Mouse (Mus musculus): ENCODE results near the gene Fbxw2. TPM values are rescaled to one million over a fixed set of nuclear protein-coding genes. Genes with fewer than 3 reads are reported as not detected.
"Not testable (repeated sequence)": the region's sequence is repeated elsewhere in the genome, so short reads cannot be mapped to it uniquely, and the experiment has no call there.

Fbxw2 gene
- polyA plus RNA-seq, 1 experiment from 2014 or later: 67.1 TPM

DNA sequence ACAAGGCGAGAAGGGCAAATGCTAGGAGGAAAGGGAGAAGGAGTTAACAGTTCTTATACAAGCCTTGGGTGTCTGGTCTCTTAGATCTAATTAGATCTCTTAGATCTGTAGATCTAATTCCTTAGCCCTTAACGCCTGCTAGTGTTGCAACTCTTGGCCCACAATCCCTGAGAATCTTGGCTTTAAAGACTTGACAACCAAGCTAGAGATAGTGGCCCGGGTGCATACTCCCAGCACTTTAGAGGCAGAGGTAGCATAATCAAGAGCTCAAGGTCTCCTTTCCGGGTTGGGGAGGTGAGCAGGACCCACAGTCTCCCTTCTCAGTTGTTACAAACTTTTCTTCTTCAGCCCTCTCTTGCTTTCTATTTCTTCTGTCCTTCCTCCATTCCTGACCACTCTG is 1.5 kb upstream of the Fbxw2 start:
- H3K4me1 ChIP-seq (ENCODE audit: control insufficient read depth, insufficient read depth, low read length): peaks cover 4% of the 10 kb centered on the region; the same call in 1 of the 2 replicates
- H3K9me3 ChIP-seq (ENCODE audit: control insufficient read depth, low read length): no peaks in the 10 kb centered on the region
- H3K9ac ChIP-seq (ENCODE audit: low read length): no peak overlapping the region
- H3K4me3 ChIP-seq (ENCODE audit: low read depth, low read length): no peak overlapping the region
- 85% methylated on average over 4 of the region's 4 CpGs for WGBS
- DNase-seq (ENCODE audit: low spot score) (no peak), ATAC-seq (ENCODE audit: insufficient number of reproducible peaks, low FRiP score, low TSS enrichment, low read depth) (no peak)
- H3K27ac ChIP-seq (replicated peaks; ENCODE audit: low read depth, low read length): no peak overlapping the region
- H3K36me3 ChIP-seq (ENCODE audit: control insufficient read depth, insufficient read depth, low read length): no peaks in the 10 kb centered on the region
- no peaks in the 10 kb centered on the region for H3K27me3 ChIP-seq (ENCODE audit: control insufficient read depth, insufficient read depth, low read length)
- no peak overlapping the region for H3K4me2 ChIP-seq (ENCODE audit: low read depth, severe bottlenecking)

DNA sequence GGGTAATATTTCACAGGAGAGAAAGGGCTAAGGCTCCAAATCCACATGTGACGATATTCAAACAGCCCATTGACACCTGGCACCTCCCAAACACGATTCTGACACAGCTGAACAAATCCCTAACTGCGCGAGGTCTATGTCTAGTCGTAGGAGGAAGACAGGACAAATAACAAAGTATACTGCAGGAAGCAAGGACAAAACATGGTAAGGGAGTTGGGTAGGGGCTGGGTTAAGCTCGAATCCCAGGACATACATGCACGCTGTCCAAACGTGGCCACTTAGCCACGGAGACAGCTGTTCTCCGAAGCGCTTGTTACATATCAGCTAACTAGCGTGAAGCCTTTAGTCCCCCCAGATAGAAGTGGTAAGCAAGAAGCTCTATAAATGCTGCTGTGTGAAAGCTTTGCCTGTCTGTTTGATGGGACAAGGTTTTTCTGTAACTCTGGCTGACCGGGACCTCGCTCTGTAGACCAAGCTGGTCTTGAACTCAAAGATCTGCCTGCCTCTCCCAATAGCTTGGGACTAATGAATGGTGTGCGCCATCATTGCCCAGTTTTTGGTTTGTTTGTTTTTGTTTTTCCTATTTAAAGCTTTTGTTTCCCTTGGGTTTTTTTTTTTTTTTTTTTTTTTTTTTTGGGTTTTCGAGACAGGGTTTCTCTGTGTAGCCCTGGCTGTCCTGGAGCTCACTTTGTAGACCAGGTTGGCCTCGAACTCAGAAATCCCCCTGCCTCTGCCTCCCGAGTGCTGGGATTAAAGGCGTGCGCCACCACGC is 535 bp upstream of the Fbxw2 start:
- no peaks in the 10 kb centered on the region for H3K36me3 ChIP-seq (ENCODE audit: control insufficient read depth, insufficient read depth, low read length)
- no peak overlapping the region for H3K27ac ChIP-seq (replicated peaks; ENCODE audit: low read depth, low read length)
- peak overlapping the region; percentile 70 for H3K4me3 ChIP-seq (ENCODE audit: low read depth, low read length)
- peak overlapping the region; percentile 81 for H3K4me2 ChIP-seq (ENCODE audit: low read depth, severe bottlenecking)
- ATAC-seq (ENCODE audit: insufficient number of reproducible peaks, low FRiP score, low TSS enrichment, low read depth) (no peak), DNase-seq (ENCODE audit: low spot score) (peak; percentile 38)
- peaks cover 4% of the 10 kb centered on the region; the same call in 1 of the 2 replicates for H3K4me1 ChIP-seq (ENCODE audit: control insufficient read depth, insufficient read depth, low read length)
- H3K9ac ChIP-seq (ENCODE audit: low read length): peak overlapping the region; percentile 72
- H3K27me3 ChIP-seq (ENCODE audit: control insufficient read depth, insufficient read depth, low read length): no peaks in the 10 kb centered on the region
- no peaks in the 10 kb centered on the region for H3K9me3 ChIP-seq (ENCODE audit: control insufficient read depth, low read length)
- 35% methylated on average over 20 of the region's 21 CpGs for WGBS

DNA sequence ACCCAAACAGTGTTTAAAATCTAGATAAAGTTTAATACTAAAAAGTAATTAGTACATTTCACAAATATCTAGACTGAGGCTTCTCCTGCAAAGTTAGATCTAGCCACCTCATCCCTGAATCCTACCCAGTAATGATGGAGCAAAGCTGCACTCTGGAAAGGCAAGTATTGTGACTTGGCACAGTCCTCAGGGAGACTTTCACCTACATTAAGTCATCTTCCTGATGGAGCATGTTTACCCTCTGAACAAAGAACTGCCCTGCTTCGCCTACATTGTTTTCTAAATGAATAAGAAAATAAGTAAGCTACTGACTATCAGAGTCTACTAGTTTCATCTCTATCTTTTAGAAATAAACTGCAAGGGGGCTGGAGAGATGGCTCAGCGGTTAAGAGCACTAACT is 7.6 kb downstream of the Fbxw2 start:
- H3K4me3 ChIP-seq (ENCODE audit: low read depth, low read length): no peak overlapping the region
- ATAC-seq (ENCODE audit: insufficient number of reproducible peaks, low FRiP score, low TSS enrichment, low read depth) (no peak), DNase-seq (ENCODE audit: low spot score) (no peak)
- peaks cover 11% of the 10 kb centered on the region for H3K36me3 ChIP-seq (ENCODE audit: control insufficient read depth, insufficient read depth, low read length)
- 97% methylated on average over 2 of the region's 2 CpGs for WGBS
- no peaks in the 10 kb centered on the region for H3K27me3 ChIP-seq (ENCODE audit: control insufficient read depth, insufficient read depth, low read length)
- H3K27ac ChIP-seq (replicated peaks; ENCODE audit: low read depth, low read length): no peak overlapping the region
- H3K4me1 ChIP-seq (ENCODE audit: control insufficient read depth, insufficient read depth, low read length): no peaks in the 10 kb centered on the region
- no peak overlapping the region for H3K4me2 ChIP-seq (ENCODE audit: low read depth, severe bottlenecking)
- H3K9me3 ChIP-seq (ENCODE audit: control insufficient read depth, low read length): no peaks in the 10 kb centered on the region
- no peak overlapping the region for H3K9ac ChIP-seq (ENCODE audit: low read length)

DNA sequence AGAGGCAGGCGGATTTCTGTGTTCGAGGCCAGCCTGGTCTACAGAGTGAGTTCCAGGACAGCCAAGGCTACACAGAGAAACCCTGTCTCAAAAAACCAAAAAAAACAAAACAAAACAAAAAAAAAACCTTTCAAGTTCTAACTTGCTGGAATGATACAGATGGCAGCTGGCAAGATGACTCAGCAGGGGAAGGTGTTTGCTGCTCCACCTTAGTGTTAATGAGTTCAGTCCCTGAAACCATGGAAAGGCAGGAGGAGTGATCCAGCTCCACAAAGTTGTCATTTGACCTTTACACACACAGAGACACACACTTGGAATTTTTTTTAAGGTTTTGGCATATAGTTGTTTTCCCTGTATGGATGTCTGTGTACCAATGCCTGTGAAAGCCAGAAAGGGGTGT is 10.2 kb downstream of the Fbxw2 start:
- not testable (repeated sequence) for ATAC-seq (ENCODE audit: insufficient number of reproducible peaks, low FRiP score, low TSS enrichment, low read depth)

DNA sequence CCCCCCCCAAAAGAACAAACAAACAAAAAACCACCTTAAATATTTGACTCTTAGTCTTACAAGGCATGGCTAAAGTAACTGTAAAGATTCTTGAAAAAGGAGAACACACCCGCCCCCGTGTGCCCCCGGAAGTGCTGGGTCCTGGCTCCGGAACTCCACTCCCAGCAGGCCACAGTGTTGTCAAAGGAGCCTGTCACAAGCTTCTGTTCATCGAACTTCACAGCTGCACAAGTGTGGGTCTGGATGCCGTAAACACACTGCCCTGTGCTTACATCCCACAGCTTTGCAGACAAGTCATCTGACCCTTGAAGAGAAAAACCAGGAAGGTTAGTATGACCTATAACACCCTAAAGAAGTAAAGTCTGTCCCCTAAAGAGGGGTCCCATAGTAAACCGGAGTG is 13.4 kb downstream of the Fbxw2 start:
- no peak overlapping the region for H3K4me3 ChIP-seq (ENCODE audit: low read depth, low read length)
- WGBS: 81% methylated on average over 7 of the region's 7 CpGs
- no peaks in the 10 kb centered on the region for H3K4me1 ChIP-seq (ENCODE audit: control insufficient read depth, insufficient read depth, low read length)
- H3K9ac ChIP-seq (ENCODE audit: low read length): no peak overlapping the region
- H3K9me3 ChIP-seq (ENCODE audit: control insufficient read depth, low read length): no peaks in the 10 kb centered on the region
- H3K4me2 ChIP-seq (ENCODE audit: low read depth, severe bottlenecking): no peak overlapping the region
- H3K27ac ChIP-seq (replicated peaks; ENCODE audit: low read depth, low read length): no peak overlapping the region
- peaks cover 8% of the 10 kb centered on the region for H3K36me3 ChIP-seq (ENCODE audit: control insufficient read depth, insufficient read depth, low read length)
- DNase-seq (ENCODE audit: low spot score): no peak
- ATAC-seq (ENCODE audit: insufficient number of reproducible peaks, low FRiP score, low TSS enrichment, low read depth): no peak
- no peaks in the 10 kb centered on the region for H3K27me3 ChIP-seq (ENCODE audit: control insufficient read depth, insufficient read depth, low read length)

More for the DNA sequence above, 10.2 kb downstream of the Fbxw2 start:
- H3K9me3 ChIP-seq (ENCODE audit: control insufficient read depth, low read length); DNase-seq (ENCODE audit: low spot score); H3K4me2 ChIP-seq (ENCODE audit: low read depth, severe bottlenecking); H3K4me1 ChIP-seq (ENCODE audit: control insufficient read depth, insufficient read depth, low read length); H3K27me3 ChIP-seq (ENCODE audit: control insufficient read depth, insufficient read depth, low read length); H3K27ac ChIP-seq (replicated peaks; ENCODE audit: low read depth, low read length); H3K9ac ChIP-seq (ENCODE audit: low read length); H3K4me3 ChIP-seq (ENCODE audit: low read depth, low read length): not testable (repeated sequence)
- peaks cover 11% of the 10 kb centered on the region for H3K36me3 ChIP-seq (ENCODE audit: control insufficient read depth, insufficient read depth, low read length)
- WGBS: 94% methylated on average over 2 of the region's 2 CpGs

DNA sequence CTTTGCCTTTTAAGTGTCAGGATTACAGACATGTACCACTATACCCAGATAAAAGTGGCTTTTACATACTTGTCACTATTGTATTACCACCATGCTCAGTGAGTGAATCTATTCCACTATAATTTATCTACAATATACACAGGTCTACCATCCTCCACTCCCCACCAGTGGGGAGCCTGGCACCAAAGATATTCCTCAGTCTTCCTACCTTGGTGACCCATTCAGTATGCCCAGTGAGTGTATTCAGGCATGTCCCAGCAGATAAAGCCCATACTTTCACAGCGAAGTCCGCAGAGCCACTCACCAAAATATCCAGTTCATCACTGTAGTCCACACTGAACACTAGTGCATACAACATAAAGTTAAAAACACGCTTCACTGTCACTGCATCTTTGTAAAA is 15.3 kb downstream of the Fbxw2 start:
- ATAC-seq (ENCODE audit: insufficient number of reproducible peaks, low FRiP score, low TSS enrichment, low read depth): no peak
- WGBS: 91% methylated on average over 3 of the region's 3 CpGs
- Histone ChIP-seq H3K27ac (replicated peaks; ENCODE audit: low read depth, low read length) (no peak overlapping the region), H3K4me2 (ENCODE audit: low read depth, severe bottlenecking) (no peak overlapping the region), H3K4me3 (ENCODE audit: low read depth, low read length) (no peak overlapping the region), H3K36me3 (ENCODE audit: control insufficient read depth, insufficient read depth, low read length) (peaks cover 4% of the 10 kb centered on the region), H3K4me1 (ENCODE audit: control insufficient read depth, insufficient read depth, low read length) (no peaks in the 10 kb centered on the region), H3K27me3 (ENCODE audit: control insufficient read depth, insufficient read depth, low read length) (no peaks in the 10 kb centered on the region), H3K9me3 (ENCODE audit: control insufficient read depth, low read length) (no peaks in the 10 kb centered on the region), H3K9ac (ENCODE audit: low read length) (no peak overlapping the region)
- DNase-seq (ENCODE audit: low spot score): no peak

DNA sequence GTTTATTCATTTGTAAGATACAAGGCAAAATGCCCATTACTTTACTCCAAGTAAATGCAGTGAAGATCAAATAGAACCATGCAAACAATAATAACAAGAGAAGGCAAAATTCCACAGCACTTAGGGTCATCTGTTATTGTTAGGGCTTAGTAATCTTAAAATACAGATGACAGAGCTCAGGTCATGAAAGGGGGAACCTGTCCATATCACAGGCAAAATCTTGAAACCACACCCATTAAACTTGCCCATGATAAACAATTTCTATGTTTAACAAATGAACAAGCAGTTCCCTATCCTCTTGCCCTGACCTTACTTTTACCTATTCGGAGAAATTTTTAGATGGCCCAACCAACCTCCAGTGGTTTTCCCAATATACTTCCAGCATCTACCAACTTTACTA is 16.5 kb downstream of the Fbxw2 start:
- DNase-seq (ENCODE audit: low spot score) (no peak), ATAC-seq (ENCODE audit: insufficient number of reproducible peaks, low FRiP score, low TSS enrichment, low read depth) (no peak)
- Histone ChIP-seq H3K27me3 (ENCODE audit: control insufficient read depth, insufficient read depth, low read length) (no peaks in the 10 kb centered on the region), H3K4me2 (ENCODE audit: low read depth, severe bottlenecking) (no peak overlapping the region), H3K9ac (ENCODE audit: low read length) (no peak overlapping the region), H3K4me3 (ENCODE audit: low read depth, low read length) (no peak overlapping the region), H3K4me1 (ENCODE audit: control insufficient read depth, insufficient read depth, low read length) (no peaks in the 10 kb centered on the region), H3K27ac (replicated peaks; ENCODE audit: low read depth, low read length) (no peak overlapping the region), H3K9me3 (ENCODE audit: control insufficient read depth, low read length) (no peaks in the 10 kb centered on the region), H3K36me3 (ENCODE audit: control insufficient read depth, insufficient read depth, low read length) (peaks cover 5% of the 10 kb centered on the region; the same call in 1 of the 2 replicates)
- WGBS: 95% methylated on average over 1 of the region's 1 CpGs

DNA sequence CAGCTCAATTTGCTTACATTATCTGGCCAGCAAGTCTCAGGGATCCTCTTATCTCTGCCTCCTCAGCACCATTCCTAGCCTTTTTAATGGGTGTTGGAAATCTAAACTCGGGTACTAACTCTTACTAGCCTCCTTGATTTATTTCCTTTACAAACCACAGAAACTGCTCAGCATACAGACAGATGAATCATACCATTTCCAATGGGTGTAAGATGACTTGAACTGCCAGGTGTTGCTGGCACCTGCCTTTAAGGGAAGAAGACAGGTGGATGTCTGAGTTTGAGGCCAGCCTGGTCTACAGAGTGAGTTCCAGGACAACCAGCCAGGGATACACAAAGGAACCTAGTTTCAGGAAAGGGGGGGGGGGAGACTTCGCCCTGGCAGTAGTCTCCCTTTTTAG is 18.1 kb downstream of the Fbxw2 start:
- no peak for ATAC-seq (ENCODE audit: insufficient number of reproducible peaks, low FRiP score, low TSS enrichment, low read depth)
- no peak for DNase-seq (ENCODE audit: low spot score)
- H3K27me3 ChIP-seq (ENCODE audit: control insufficient read depth, insufficient read depth, low read length): no peaks in the 10 kb centered on the region
- H3K4me3 ChIP-seq (ENCODE audit: low read depth, low read length): no peak overlapping the region
- H3K36me3 ChIP-seq (ENCODE audit: control insufficient read depth, insufficient read depth, low read length): 0 out of 2 replicates have a peak, but pooled peaks cover 2% of the 10 kb centered on the region
- no peak overlapping the region for H3K27ac ChIP-seq (replicated peaks; ENCODE audit: low read depth, low read length)
- WGBS: 82% methylated on average over 2 of the region's 2 CpGs
- no peak overlapping the region for H3K4me2 ChIP-seq (ENCODE audit: low read depth, severe bottlenecking)
- H3K9ac ChIP-seq (ENCODE audit: low read length): no peak overlapping the region
- H3K9me3 ChIP-seq (ENCODE audit: control insufficient read depth, low read length): no peaks in the 10 kb centered on the region
- no peaks in the 10 kb centered on the region for H3K4me1 ChIP-seq (ENCODE audit: control insufficient read depth, insufficient read depth, low read length)
